Mouse (Mus musculus) lung, postnatal 25 days (tissue): Measurements from ENCODE around the gene Rbpj.
A peak's percentile ranks its signal among the peaks of the same experiment; 100 is the strongest.

ENCODE experiments used
- DNase-seq: peaks from one replicate; pipeline ENCODE4 v3.0.0; 2022; ENCODE audit warnings: low spot score

The Rbpj gene

GRCm38 (mm10) chr5:53469098-53469776 lies 3.3 kb downstream of the Rbpj start:
- no peak for DNase-seq

GRCm38 (mm10) chr5:53469777-53470131 lies 3.8 kb downstream of the Rbpj start:
- no peak for DNase-seq

DNA sequence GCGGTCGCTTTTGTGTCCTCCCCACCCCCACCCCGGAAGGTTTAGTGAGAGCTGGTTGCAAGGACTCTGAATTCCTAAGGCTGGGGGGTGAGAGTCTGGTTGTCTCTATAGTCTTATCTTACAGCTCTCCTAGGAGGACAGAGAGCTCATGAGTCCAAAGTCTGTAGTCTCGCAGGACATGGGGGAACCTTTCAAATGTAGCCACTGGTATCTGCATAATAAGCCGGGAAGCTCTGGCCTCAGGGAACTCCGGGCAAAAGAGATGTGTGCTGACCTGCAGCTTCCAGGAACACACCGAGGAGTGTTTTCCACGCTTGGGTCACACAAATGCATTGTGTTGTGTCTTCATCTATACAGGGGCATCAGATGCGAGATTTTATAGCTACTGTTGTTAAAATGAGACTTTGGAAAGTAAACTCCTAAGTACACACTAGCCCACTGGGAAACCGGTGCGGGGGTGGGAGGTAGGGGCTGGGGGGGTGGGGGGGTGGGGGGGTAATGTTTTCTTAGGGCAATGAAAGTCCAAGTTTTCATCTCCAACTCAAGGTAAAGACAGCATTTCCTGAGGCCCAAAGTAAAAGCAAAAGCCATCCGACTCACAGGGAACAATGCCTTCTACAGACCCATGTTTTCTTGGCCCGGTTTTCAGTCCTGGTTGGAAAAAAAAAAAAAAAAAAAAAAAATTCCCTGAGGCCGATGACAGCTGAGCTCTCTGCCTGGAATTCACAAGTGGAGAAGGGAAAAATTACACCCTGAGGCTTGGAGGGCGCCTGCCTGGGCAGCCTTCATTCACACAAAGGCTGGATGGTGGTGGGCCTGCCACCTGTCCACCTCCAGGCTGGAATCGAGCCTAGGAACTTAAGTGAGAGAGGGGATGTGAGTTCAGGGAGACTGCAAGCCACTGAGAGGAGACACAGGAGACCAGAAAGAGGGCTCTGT lies 4.5 kb downstream of the Rbpj start:
- DNase-seq = no peak

DNA sequence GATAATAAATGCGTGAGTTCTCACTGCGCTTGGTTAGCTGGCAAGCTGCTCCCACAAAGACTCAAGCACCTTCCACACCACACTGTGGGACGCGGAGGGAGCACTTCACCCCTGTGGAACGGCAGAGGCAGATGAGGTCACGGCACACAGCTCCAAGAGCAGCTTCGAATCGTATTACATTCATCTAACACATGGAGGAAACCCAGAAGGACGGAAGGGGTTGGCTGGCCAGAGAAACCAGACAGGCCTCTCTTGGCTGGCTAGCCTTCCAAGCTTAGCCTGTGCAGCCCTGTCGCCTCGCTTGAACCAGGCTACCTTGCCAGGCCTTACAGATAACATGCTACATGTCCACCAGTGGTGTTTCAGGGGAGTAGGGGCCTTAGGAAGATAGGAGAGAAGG lies 6.5 kb downstream of the Rbpj start:
- DNase-seq = no peak

- DNase-seq = no peak
Observed at GRCm38 (mm10) chr5:53479161-53479560, 13.2 kb downstream of the Rbpj start.

- no peak for DNase-seq
Observed at GRCm38 (mm10) chr5:53479891-53480290, 13.9 kb downstream of the Rbpj start.

GRCm38 (mm10) chr5:53481021-53481420 lies 15.1 kb downstream of the Rbpj start:
- peak; percentile 22 for DNase-seq

DNA sequence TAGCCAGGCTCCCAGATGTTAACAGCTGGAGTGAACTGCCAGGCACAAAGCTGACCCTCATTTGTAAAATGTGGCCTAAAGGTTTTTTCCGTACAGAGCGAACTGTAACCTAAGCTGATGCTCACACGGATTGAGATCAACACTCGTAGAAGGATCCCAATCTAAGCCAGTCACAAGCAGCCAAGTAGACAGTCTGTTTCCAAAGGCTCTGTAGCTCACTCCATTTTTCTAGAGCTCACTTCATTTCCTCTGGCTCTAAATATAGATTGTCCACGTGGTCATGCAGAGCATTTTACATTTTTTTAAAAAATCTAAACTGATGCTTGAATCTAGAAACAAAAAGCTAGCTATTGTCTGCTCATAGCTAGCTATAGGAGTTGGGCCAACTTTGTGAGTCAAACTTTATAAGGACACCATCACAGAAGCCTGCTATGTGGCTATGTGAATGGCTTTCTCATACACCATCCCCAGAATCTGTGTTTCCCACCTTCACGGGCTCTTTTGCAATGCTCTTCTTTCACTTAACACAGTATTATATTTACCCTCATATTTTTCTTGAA lies 19.2 kb downstream of the Rbpj start:
- no peak for DNase-seq

- DNase-seq = no peak
Observed at GRCm38 (mm10) chr5:53485934-53486475, 20.1 kb downstream of the Rbpj start.

DNA sequence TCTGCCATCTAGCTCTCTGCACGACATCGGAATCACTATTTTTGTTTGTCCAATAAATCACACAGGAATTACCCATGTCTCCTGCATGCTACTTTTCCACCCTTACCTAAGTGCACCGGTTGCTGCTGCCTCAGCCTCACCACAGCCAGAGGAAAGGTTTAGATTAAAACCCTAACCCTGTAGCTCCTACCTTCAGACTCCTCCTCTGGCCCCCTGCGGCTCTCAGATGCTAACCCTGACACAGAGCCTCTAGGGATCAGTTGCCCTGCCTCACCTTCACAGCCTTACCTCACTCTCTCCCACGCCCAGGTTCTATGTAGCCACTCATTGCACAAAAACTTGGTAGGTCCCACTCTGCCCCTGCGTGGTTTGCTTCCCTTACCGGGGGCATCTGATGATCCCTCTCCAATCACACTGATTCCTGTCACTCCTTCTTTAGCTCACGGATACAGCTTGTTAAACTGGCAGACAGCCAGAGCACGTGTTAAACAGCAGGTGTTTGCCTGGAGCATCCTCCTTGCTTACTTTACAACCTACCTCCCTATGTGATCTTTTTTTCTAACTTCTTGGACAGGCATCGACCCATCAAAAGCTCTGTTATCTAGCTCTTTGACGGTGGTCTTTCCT lies 21.1 kb downstream of the Rbpj start:
- no peak for DNase-seq

DNA sequence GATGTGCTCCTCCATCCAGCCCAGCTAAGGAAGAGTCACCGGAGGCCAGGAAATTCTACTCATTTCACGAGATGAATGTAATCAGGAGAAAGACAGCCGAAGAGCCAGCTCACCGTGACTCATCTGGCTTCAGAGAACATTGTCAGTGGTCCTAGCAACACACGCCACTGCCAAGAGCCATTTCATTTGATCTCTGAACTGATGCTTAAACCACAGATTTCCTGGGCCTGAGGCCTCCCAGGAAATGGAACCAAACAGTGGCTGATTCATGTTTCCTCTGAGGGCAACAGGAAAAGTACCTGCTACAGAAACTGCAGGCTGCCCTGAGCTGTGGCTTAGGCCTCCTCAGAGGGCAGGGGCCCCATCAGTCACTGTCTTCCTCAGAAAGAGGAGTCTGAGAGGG lies 24.7 kb downstream of the Rbpj start:
- DNase-seq = no peak

DNA sequence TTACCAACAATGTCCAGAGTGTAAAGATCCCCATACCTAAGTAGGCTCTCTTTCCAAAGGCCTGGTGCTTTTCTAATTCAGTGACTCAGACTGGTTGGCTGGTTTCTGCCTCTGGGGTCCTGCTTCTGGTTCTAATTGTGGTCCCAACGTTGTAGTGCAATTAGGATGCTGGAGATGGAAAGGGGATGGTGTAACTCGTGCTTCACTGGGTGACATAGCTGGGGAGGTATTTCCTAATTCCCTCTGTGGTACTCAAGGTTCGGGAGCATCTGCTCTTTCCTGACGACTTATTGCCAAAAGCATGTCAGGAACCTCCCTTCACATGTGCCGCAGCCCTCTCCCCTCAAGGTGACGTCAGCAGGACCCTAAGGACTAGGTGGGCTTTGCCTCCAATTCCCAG lies 27.8 kb downstream of the Rbpj start:
- DNase-seq = no peak

- no peak for DNase-seq
Observed at GRCm38 (mm10) chr5:53494536-53495159, 28.7 kb downstream of the Rbpj start.

GRCm38 (mm10) chr5:53496846-53497549 lies 31.0 kb downstream of the Rbpj start:
- DNase-seq = peak; percentile 48

GRCm38 (mm10) chr5:53499571-53499970 lies 33.6 kb downstream of the Rbpj start:
- DNase-seq = no peak

- no peak for DNase-seq
Observed at GRCm38 (mm10) chr5:53500509-53501145, 34.7 kb downstream of the Rbpj start.

- no peak for DNase-seq
Observed at GRCm38 (mm10) chr5:53503261-53503660, 37.3 kb downstream of the Rbpj start.

DNA sequence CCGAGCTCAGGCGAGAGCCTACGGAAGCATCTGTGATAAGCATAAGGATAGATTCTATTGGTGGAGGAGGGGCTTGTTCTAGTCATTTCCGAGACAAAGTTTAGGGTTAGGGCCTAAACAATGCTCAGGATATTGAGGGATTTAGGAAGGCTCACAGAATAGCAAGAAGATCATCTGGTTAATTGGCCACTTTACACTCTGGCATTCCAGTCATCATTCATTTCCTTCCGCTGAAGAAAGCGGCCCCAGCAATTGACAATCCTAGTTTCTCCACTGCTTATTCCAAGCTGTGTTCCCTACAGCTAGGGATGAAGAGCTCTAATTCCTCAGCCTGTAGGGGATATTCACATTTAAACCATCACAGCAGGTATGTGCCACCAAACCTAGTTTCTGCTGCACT lies 39.8 kb downstream of the Rbpj start:
- DNase-seq = no peak

DNA sequence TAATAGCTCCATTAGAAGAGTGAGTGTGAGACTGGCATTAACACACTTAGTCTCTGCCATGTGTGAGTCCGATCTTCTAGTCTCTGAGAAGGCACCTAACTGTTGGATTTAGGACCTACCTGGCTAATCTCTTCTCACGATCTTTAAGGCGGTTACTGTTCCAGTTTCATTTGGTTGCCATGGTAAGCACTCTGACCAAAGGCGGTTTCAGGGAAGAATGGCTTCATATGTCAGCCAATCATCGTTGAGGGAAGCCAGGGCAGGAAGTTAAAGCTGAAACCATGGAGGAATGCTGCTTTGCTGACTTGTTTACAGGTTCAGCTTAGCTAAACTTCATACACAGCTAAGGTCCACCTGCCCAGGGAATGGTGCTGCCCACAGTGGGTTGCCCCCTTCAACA lies 41.4 kb downstream of the Rbpj start:
- DNase-seq = no peak

GRCm38 (mm10) chr5:53509465-53509864 lies 43.5 kb downstream of the Rbpj start:
- peak; percentile 41 for DNase-seq

DNA sequence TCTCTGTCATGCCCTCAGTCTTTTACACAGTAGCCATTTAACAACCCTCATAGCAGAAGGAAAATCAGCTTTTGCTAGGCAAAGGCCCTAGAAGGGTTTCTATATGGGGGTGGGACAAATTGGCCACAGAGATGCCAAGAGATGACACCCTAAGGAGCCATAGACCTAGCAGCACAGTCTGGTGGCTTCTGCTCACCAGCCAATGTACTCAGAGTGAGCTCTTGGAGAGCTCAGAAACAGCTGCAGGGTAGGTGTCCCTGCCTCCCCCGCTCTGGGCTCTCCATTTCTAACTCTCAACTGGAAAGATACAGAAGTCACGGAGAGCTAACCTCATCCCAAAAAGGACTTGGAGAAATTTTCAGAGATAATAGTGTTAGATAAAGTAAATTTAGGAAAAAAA lies 44.0 kb downstream of the Rbpj start:
- no peak for DNase-seq
